Mouse (Mus musculus): ENCODE results near the gene Mthfd1l. TPM values are rescaled to one million over a fixed set of nuclear protein-coding genes. Genes with fewer than 3 reads are reported as not detected.
A peak's percentile ranks its signal among the peaks of the same experiment; 100 is the strongest.

Mthfd1l gene
- total RNA-seq, 2 experiments from 2014 or later: 0.72 to 0.74 TPM

- no peak for DNase-seq
- intact Hi-C loops (cut with DNase I): loop anchor here (2.0 to 5.0 kb wide), 2 partner anchors 296 to 304 kb away; no protein-coding TSS in a partner anchor
Measured at GRCm38 (mm10) chr10:4036476-4036875, 63.6 kb downstream of the Mthfd1l start.

- DNase-seq: no peak
- intact Hi-C loops (cut with DNase I): loop anchor here (2.0 to 5.0 kb wide), 2 partner anchors 295 to 304 kb away; no protein-coding TSS in a partner anchor
Measured at GRCm38 (mm10) chr10:4037066-4037465, 64.1 kb downstream of the Mthfd1l start.

- intact Hi-C loops (cut with DNase I): loop anchor here (5.0 kb wide), 1 partner anchor 294 kb away; no protein-coding TSS in a partner anchor
- no peak for DNase-seq
Measured at GRCm38 (mm10) chr10:4038576-4038975, 65.7 kb downstream of the Mthfd1l start.

- intact Hi-C loops (cut with DNase I): no loop called here
- DNase-seq: peak in 1 of 2 experiments; percentile 55
Measured at GRCm38 (mm10) chr10:4041691-4042090, 68.8 kb downstream of the Mthfd1l start.

GRCm38 (mm10) chr10:4044421-4044820 is 71.5 kb downstream of the Mthfd1l start:
- intact Hi-C loops (cut with DNase I): no loop called here
- DNase-seq: no peak

GRCm38 (mm10) chr10:4046496-4046895 is 73.6 kb downstream of the Mthfd1l start:
- no peak for DNase-seq

GRCm38 (mm10) chr10:4047666-4048065 is 74.7 kb downstream of the Mthfd1l start:
- intact Hi-C loops (cut with DNase I): no loop called here
- no peak for DNase-seq

More at GRCm38 (mm10) chr10:4046496-4046895, 73.6 kb downstream of the Mthfd1l start:
- intact Hi-C loops (cut with DNase I): no loop called here

GRCm38 (mm10) chr10:4050236-4050635 is 77.3 kb downstream of the Mthfd1l start:
- intact Hi-C loops (cut with DNase I): no loop called here
- DNase-seq: no peak

- DNase-seq: no peak
- intact Hi-C loops (cut with DNase I): no loop called here
Measured at GRCm38 (mm10) chr10:4052711-4053110, 79.8 kb downstream of the Mthfd1l start.

- intact Hi-C loops (cut with DNase I): no loop called here
- DNase-seq: no peak
Measured at GRCm38 (mm10) chr10:4053278-4054061, 80.6 kb downstream of the Mthfd1l start.

- intact Hi-C loops (cut with DNase I): no loop called here
Measured at GRCm38 (mm10) chr10:4054589-4054988, 81.7 kb downstream of the Mthfd1l start.

GRCm38 (mm10) chr10:4057397-4057796 is 84.5 kb downstream of the Mthfd1l start:
- intact Hi-C loops (cut with DNase I): no loop called here
- DNase-seq: no peak

More at GRCm38 (mm10) chr10:4054589-4054988, 81.7 kb downstream of the Mthfd1l start:
- DNase-seq: no peak

GRCm38 (mm10) chr10:4057832-4058231 is 84.9 kb downstream of the Mthfd1l start:
- no peak for DNase-seq
- intact Hi-C loops (cut with DNase I): no loop called here

GRCm38 (mm10) chr10:4061071-4061987 is 88.4 kb downstream of the Mthfd1l start:
- intact Hi-C loops (cut with DNase I): no loop called here

GRCm38 (mm10) chr10:4063537-4063936 is 90.6 kb downstream of the Mthfd1l start:
- intact Hi-C loops (cut with DNase I): no loop called here

More at GRCm38 (mm10) chr10:4061071-4061987, 88.4 kb downstream of the Mthfd1l start:
- DNase-seq: no peak

GRCm38 (mm10) chr10:4065295-4066084 is 92.6 kb downstream of the Mthfd1l start:
- no peak for DNase-seq
- intact Hi-C loops (cut with DNase I): no loop called here

More at GRCm38 (mm10) chr10:4063537-4063936, 90.6 kb downstream of the Mthfd1l start:
- no peak for DNase-seq

GRCm38 (mm10) chr10:4069258-4069826 is 96.4 kb downstream of the Mthfd1l start:
- intact Hi-C loops (cut with DNase I): no loop called here
- DNase-seq: no peak

- no peak for DNase-seq
- intact Hi-C loops (cut with DNase I): no loop called here
Measured at GRCm38 (mm10) chr10:4070061-4070460, 97.1 kb downstream of the Mthfd1l start.

- no peak for DNase-seq
- intact Hi-C loops (cut with DNase I): no loop called here
Measured at GRCm38 (mm10) chr10:4071069-4071844, 98.3 kb downstream of the Mthfd1l start.

Measured in gastrocnemius, postnatal 36 days (tissue).